Mouse (Mus musculus): ENCODE data around the gene Cdh4.

Cdh4 gene

DNA sequence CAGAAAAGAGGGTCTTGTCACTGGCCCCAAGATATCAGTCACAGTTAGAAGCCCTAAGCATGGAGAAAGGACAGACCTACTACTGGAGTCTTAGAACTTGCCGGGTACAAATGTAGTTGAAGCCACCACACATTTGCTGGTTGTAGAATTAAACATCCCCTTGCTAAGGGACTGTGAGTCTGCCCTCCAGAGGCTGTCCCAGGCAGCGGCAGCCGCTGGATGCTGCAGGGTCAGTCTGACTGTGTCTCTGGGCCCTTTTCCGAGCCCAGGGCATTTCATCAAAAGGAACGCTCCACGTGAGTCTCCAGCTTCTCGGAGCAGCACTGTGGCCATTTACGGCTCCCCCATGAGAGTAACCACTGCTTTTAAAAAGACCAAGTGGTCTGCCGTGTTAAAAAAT, 221.4 kb downstream of the Cdh4 start:
- in situ Hi-C loops (cut with MboI, MseI) = loop anchor here in 1 of 2 experiments (25.0 kb wide), 1 partner anchor 974 kb away; the partner anchor contains the start of gene Tcfl5

- in situ Hi-C loops (cut with MboI, MseI) = loop anchor here in 1 of 2 experiments (25.0 kb wide), 1 partner anchor 973 kb away; the partner anchor contains the start of gene Tcfl5
Measured at GRCm38 (mm10) chr2:179664171-179664608, 222.0 kb downstream of the Cdh4 start.

GRCm38 (mm10) chr2:179670689-179671088, 228.5 kb downstream of the Cdh4 start:
- in situ Hi-C loops (cut with MboI, MseI) = loop anchor here in 1 of 2 experiments (25.0 kb wide), 1 partner anchor 967 kb away; the partner anchor contains the start of gene Tcfl5

DNA sequence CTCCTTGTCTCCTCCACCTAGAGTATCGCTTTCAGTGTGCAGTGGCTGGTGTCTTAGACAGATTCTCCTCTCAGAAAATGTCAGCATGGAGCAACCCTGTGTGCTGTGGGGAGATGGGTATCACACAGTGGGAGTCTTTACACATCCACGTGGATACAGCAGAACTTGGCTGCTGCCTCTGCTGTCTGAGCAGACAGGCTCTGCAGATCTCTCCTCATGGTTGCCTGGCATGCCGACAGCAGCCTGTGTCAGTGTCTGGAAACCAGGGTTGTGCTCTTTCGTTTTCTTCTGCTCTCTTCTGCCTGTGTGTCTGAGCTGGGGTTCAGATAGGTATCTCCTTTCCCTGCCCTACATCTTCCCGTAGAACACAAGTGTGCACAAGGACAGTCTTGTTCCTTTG, 237.6 kb downstream of the Cdh4 start:
- in situ Hi-C loops (cut with MboI, MseI) = loop anchor here in 1 of 2 experiments (10.0 kb wide), 1 partner anchor 195 kb away; no protein-coding TSS in a partner anchor

DNA sequence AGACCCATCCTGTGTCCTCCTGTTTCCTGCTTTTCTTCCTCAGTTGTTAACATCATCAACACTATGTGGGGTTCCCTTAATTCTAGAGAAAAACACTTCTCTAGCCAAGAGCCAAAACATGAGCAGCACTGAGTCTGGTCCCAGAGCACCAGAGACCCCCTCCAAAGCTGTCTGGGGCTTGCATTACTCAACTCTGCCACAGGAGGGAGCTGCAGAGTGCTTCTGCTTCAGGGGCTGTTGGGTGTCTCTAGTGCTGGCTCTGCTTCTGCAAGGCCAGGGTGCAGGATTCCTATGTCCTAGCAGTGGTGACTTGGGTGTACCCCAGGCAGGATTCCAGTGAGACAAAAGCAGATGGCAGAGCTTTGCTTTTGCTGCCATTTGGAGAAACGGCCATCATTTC, 239.2 kb downstream of the Cdh4 start:
- in situ Hi-C loops (cut with MboI, MseI) = loop anchor here in 1 of 2 experiments (10.0 kb wide), 1 partner anchor 193 kb away; no protein-coding TSS in a partner anchor

GRCm38 (mm10) chr2:179687243-179687681, 245.0 kb downstream of the Cdh4 start:
- in situ Hi-C loops (cut with MboI, MseI) = loop anchor here in 1 of 2 experiments (10.0 kb wide), 1 partner anchor 188 kb away; no protein-coding TSS in a partner anchor

DNA sequence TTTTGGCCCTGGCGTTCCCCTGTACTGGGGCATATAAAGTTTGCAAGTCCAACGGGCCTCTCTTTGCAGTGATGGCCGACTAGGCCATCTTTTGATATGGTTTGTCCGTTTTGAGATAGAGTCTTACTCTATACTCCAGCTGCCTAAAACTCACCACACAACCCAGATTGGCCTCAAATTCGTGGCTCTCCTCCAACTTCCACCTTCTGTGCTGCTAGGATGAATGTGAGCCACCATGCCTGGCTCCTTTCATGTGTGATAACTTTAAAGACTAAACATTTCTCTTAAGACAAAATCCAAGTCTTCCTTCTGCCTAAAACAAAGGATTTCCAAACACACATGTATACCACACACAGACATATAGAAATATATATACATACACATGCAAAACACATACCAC, 246.7 kb downstream of the Cdh4 start:
- in situ Hi-C loops (cut with MboI, MseI) = loop anchor here in 1 of 2 experiments (10.0 kb wide), 1 partner anchor 186 kb away; no protein-coding TSS in a partner anchor

GRCm38 (mm10) chr2:179689761-179690160, 247.5 kb downstream of the Cdh4 start:
- in situ Hi-C loops (cut with MboI, MseI) = loop anchor here in 1 of 2 experiments (10.0 kb wide), 1 partner anchor 185 kb away; no protein-coding TSS in a partner anchor

DNA sequence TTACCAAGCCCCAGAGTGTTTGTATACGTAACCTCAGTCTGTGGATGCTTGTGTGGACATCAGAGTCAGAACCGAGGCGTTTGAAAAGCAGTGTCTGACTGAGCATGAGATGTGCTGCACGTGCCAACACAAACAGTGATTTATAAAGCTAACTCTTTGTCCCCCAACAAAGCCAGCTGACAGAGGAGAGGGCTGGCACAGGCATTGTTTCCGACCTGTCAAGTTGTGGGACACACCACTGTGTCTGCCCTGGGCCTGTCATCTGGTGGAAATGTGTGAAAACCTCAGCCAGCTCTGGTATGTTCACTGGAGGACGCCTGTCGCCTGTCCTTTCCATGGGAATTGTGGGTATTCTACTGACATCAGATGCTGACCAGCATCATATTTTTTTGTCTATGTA, 248.3 kb downstream of the Cdh4 start:
- in situ Hi-C loops (cut with MboI, MseI) = no loop called here

- in situ Hi-C loops (cut with MboI, MseI) = no loop called here
Measured at GRCm38 (mm10) chr2:179694936-179695335, 252.7 kb downstream of the Cdh4 start.

DNA sequence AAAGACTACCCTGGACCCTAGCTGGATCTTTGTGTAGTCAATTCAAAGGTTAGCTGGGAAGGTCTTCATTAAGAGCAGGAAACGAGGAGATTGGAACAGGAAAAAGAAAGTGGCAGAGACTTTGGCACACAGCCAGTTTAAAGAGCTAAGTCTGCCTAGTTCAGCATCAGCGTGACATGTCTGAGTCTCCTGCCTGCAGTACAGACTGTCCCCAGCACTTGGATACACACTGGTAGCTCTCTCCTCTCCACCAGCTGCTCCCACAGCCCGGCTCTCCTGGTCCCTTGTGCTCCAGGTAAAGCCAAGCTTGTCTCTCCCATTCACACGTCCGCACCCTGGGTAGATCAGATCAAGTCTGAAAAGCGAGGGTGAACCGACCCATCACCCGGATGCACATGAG, 255.4 kb downstream of the Cdh4 start:
- in situ Hi-C loops (cut with MboI, MseI) = no loop called here

GRCm38 (mm10) chr2:179698196-179698985, 256.2 kb downstream of the Cdh4 start:
- in situ Hi-C loops (cut with MboI, MseI) = no loop called here

GRCm38 (mm10) chr2:179705043-179705442, 262.8 kb downstream of the Cdh4 start:
- in situ Hi-C loops (cut with MboI, MseI) = no loop called here

- in situ Hi-C loops (cut with MboI, MseI) = no loop called here
Measured at GRCm38 (mm10) chr2:179705461-179705860, 263.2 kb downstream of the Cdh4 start.

DNA sequence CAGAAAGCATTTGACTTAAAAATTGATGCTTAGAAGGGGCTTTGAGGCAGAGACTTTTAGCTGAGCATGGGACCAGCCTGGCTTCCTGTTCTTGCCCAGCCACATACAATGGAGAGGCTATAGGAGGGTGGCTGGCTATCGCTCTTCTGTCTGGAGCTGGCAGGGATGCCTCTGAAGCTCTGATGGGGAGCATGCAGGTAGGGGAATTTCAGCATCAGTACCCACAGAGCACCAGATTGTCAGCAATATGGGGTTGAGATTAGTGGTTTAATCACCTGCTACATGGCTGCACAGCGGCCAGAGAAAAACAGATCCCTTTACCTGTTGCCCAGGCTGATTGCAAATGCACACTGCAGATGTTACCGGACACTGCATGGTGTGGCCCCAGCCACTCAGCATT, 264.4 kb downstream of the Cdh4 start:
- in situ Hi-C loops (cut with MboI, MseI) = no loop called here

GRCm38 (mm10) chr2:179709111-179709510, 266.9 kb downstream of the Cdh4 start:
- in situ Hi-C loops (cut with MboI, MseI) = no loop called here

GRCm38 (mm10) chr2:179712690-179713089, 270.5 kb downstream of the Cdh4 start:
- in situ Hi-C loops (cut with MboI, MseI) = no loop called here

DNA sequence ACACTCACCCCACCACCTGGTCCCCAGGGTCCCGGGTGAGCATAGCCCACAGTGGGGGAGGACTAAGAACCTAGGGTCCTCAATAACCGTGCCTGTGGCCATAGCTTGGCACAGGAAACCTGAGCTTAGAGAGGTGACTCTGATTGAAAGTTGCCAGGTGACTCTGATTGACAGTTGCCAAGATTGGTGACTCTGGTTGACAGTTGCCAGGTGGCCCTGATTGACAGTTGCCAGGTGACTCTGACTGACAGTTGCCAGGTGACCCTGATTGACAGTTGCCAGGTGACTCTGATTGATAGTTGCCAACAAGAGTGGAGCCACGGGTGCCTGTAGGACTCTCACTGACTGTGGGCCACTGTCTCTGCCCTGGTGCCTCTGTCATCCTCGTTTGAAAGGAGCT, 271.1 kb downstream of the Cdh4 start:
- in situ Hi-C loops (cut with MboI, MseI) = no loop called here

DNA sequence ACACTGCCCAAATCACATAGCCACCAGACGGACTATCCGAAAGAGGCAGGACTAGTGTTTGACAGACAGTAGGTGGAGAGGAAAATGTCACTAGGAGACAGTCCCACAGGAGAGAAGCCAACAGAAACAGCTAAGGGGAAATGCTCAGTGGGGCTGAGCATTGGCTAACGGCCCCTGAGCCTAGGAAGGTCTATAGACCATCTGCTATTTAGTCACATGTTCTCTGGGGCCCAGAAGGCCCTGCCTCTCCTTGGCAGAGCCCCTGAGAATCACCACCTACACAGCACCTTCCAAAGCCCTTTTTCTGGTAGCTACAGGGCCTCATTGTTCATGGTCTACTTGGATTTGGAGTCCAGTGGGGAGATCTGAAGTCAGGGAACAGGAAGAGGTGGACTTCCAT, 271.9 kb downstream of the Cdh4 start:
- in situ Hi-C loops (cut with MboI, MseI) = no loop called here

GRCm38 (mm10) chr2:179715375-179715774, 273.1 kb downstream of the Cdh4 start:
- in situ Hi-C loops (cut with MboI, MseI) = no loop called here

- in situ Hi-C loops (cut with MboI, MseI) = no loop called here
Measured at GRCm38 (mm10) chr2:179720366-179720765, 278.1 kb downstream of the Cdh4 start.
